Mouse (Mus musculus) cerebellum, adult 18-20 months (tissue): Measurements from ENCODE around the gene Gm28230.

Source experiments
- DNase-seq, 2 experiments: peaks; one replicate each; pipeline ENCODE4 v3.0.0; 2021

Gm28230 gene

GRCm38 (mm10) chr2:74691995-74692807 is 34.3 kb upstream of the Gm28230 start:
- DNase-seq = no peak

- no peak for DNase-seq
These were observed 33.6 kb upstream of the Gm28230 start for GRCm38 (mm10) chr2:74692808-74693431.

GRCm38 (mm10) chr2:74693432-74693827 is 33.1 kb upstream of the Gm28230 start:
- no peak for DNase-seq

- DNase-seq = no peak
These were observed 32.5 kb upstream of the Gm28230 start for GRCm38 (mm10) chr2:74694066-74694465.

- DNase-seq = no peak
These were observed 31.1 kb upstream of the Gm28230 start for GRCm38 (mm10) chr2:74695383-74695782.

GRCm38 (mm10) chr2:74695813-74696430 is 30.6 kb upstream of the Gm28230 start:
- no peak for DNase-seq

GRCm38 (mm10) chr2:74696442-74697335 is 29.8 kb upstream of the Gm28230 start:
- no peak for DNase-seq

- DNase-seq = no peak
These were observed 28.9 kb upstream of the Gm28230 start, which contains the start of gene Hoxd9 for GRCm38 (mm10) chr2:74697567-74698121. TSS of gene Hoxd9 (plus strand) at chr2:74697727.

- DNase-seq = no peak
These were observed 28.1 kb upstream of the Gm28230 start for GRCm38 (mm10) chr2:74698201-74699052.

- DNase-seq = no peak
These were observed 27.5 kb upstream of the Gm28230 start for GRCm38 (mm10) chr2:74699053-74699430.

GRCm38 (mm10) chr2:74699664-74700545 is 26.6 kb upstream of the Gm28230 start:
- no peak for DNase-seq

- no peak for DNase-seq
These were observed 25.9 kb upstream of the Gm28230 start for GRCm38 (mm10) chr2:74700546-74701112.

- DNase-seq = peak; percentile 55 to 70
These were observed 24.3 kb upstream of the Gm28230 start for GRCm38 (mm10) chr2:74701949-74702819.

GRCm38 (mm10) chr2:74702820-74703219 is 23.7 kb upstream of the Gm28230 start:
- no peak for DNase-seq

- no peak for DNase-seq
These were observed 23.2 kb upstream of the Gm28230 start for GRCm38 (mm10) chr2:74703317-74703716.

GRCm38 (mm10) chr2:74703720-74704392 is 22.7 kb upstream of the Gm28230 start:
- no peak for DNase-seq

- no peak for DNase-seq
These were observed 22.0 kb upstream of the Gm28230 start, which contains the start of gene Hoxd8 for GRCm38 (mm10) chr2:74704393-74704998. TSS of gene Hoxd8 (plus strand) at chr2:74704615.

- no peak for DNase-seq
These were observed 21.5 kb upstream of the Gm28230 start for GRCm38 (mm10) chr2:74704999-74705466.
